Mouse (Mus musculus): ENCODE data around the gene Olfr844. TPM values are rescaled to one million over a fixed set of nuclear protein-coding genes. Genes with fewer than 3 reads are reported as not detected.

Olfr844 gene
- total RNA-seq (2014; rRNA removed; ENCODE audit: low replicate concordance) = not detected in 2 replicates
- polyA plus RNA-seq (2015; fragmentation: Nextera tagmentation; extraction: Ambion mirVana) = not detected in 2 replicates

DNA sequence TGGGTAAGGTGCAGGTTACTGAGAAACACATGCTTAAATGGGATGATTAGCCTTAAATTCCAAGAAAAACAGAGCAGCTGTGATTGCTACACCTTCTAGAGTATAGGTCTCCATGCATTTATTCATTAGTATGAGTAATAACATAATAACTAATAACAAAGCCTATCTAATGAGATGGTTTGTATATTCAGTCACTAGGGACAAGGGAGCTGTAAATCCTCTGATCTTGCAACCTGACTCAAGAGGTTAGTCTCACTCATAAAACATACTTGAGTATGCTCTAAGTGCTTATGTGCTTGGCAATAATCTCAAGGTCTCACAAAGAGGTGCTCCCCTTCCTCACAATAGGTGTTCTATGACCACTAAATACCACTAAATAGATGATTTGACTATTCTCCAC lies at the start of gene Olfr844:
TSS of gene Olfr844 (plus strand) at position 301 of the 400 bp plus-strand sequence.
- H3K4me1 ChIP-seq (ENCODE audit: control insufficient read depth, insufficient read depth) = no peaks in the 10 kb centered on the region
- no peak within 1 kb of the TSS for H3K9ac ChIP-seq (replicated peaks; ENCODE audit: low read depth, low read length)
- no peak within 1 kb of the TSS for H3K4me3 ChIP-seq (ENCODE audit: low read depth, low read length)
- no peaks in the 10 kb centered on the region for H3K36me3 ChIP-seq (replicated peaks; ENCODE audit: control insufficient read depth, insufficient read depth, low read length)
- no peak within 1 kb of the TSS for H3K27ac ChIP-seq (ENCODE audit: low read depth)
- H3K9me3 ChIP-seq (replicated peaks; ENCODE audit: control insufficient read depth, low read length) = no peaks in the 10 kb centered on the region
- no peak for TF ChIP-seq EP300 (IDR thresholded peaks at IDR 0.05; ENCODE audit: low read depth)
- TF ChIP-seq CTCF (IDR thresholded peaks at IDR 0.05; ENCODE audit: low read depth) = no peak
- no peaks in the 10 kb centered on the region for H3K27me3 ChIP-seq (ENCODE audit: control insufficient read depth, insufficient read depth, low read length)
- ATAC-seq (ENCODE audit: insufficient read depth, low read depth) (no peak), DNase-seq (ENCODE audit: low spot score) (no peak)
- no peak within 1 kb of the TSS for H3K4me2 ChIP-seq (ENCODE audit: low read depth, low read length)

DNA sequence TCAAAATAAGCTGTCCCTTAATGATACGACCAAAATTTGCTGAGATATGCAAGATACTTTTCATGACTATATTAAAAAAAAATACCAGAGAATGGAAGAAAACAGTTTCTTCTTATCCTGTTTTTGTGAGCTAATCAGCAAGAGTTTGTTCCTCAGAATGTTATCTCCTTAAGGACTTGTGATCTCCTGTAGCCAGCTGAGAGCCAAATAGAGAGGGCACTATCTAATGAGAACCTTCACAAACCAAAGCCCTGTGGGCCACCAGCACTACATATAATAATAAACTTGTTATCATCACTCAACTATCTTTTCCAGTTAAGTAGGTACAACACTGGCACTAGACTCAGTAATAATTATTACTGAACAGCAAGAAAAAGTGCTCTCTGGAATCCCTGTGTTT lies 20.0 kb downstream of the Olfr844 start, which contains the start of gene Olfr845:
TSS of gene Olfr845 (plus strand) at position 301 of the 400 bp plus-strand sequence.
- ATAC-seq (ENCODE audit: insufficient read depth, low read depth) (no peak), DNase-seq (ENCODE audit: low spot score) (no peak)
- no peak within 1 kb of the TSS for H3K4me3 ChIP-seq (ENCODE audit: low read depth, low read length)
- no peaks in the 10 kb centered on the region for H3K27me3 ChIP-seq (ENCODE audit: control insufficient read depth, insufficient read depth, low read length)
- no peak within 1 kb of the TSS for H3K27ac ChIP-seq (ENCODE audit: low read depth)
- no peaks in the 10 kb centered on the region for H3K4me1 ChIP-seq (ENCODE audit: control insufficient read depth, insufficient read depth)
- H3K9ac ChIP-seq (replicated peaks; ENCODE audit: low read depth, low read length) = no peak within 1 kb of the TSS
- no peaks in the 10 kb centered on the region for H3K36me3 ChIP-seq (replicated peaks; ENCODE audit: control insufficient read depth, insufficient read depth, low read length)
- no peak within 1 kb of the TSS for H3K4me2 ChIP-seq (ENCODE audit: low read depth, low read length)
- 35% methylated on average over 1 of the region's 1 CpGs for WGBS
- 0 out of 2 replicates have a peak, but pooled peaks cover 8% of the 10 kb centered on the region for H3K9me3 ChIP-seq (replicated peaks; ENCODE audit: control insufficient read depth, low read length)
- TF ChIP-seq CTCF (IDR thresholded peaks at IDR 0.05; ENCODE audit: low read depth) = no peak
- TF ChIP-seq EP300 (IDR thresholded peaks at IDR 0.05; ENCODE audit: low read depth) = no peak

DNA sequence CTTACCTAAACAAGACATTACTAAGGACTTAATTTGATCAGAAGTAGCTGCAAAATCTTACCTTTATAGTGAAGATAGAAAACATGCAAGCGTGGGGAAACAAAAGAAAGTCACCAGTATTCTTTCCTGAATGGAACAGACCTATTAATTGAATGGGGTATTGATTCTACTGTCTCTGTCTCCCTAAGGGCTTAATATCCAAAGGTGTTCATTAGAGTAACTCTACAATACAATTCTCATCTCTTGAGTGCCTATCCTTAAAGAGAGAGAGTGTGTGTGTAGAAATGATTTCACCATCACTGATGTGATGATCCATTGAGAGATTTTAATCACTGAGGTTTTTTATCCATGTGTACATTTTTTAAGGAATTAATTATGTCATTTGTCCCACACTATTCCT lies 47.8 kb downstream of the Olfr844 start, which contains the start of gene Olfr846:
TSS of gene Olfr846 (minus strand) at position 101 of the 400 bp plus-strand sequence.
- Histone ChIP-seq H3K27me3 (ENCODE audit: control insufficient read depth, insufficient read depth, low read length) (no peaks in the 10 kb centered on the region), H3K27ac (ENCODE audit: low read depth) (no peak within 1 kb of the TSS), H3K4me1 (ENCODE audit: control insufficient read depth, insufficient read depth) (no peaks in the 10 kb centered on the region), H3K9me3 (replicated peaks; ENCODE audit: control insufficient read depth, low read length) (no peaks in the 10 kb centered on the region), H3K4me2 (ENCODE audit: low read depth, low read length) (no peak within 1 kb of the TSS), H3K9ac (replicated peaks; ENCODE audit: low read depth, low read length) (no peak within 1 kb of the TSS), H3K4me3 (ENCODE audit: low read depth, low read length) (no peak within 1 kb of the TSS), H3K36me3 (replicated peaks; ENCODE audit: control insufficient read depth, insufficient read depth, low read length) (no peaks in the 10 kb centered on the region)
- DNase-seq (ENCODE audit: low spot score) = no peak
- TF ChIP-seq CTCF (IDR thresholded peaks at IDR 0.05; ENCODE audit: low read depth) (no peak), EP300 (IDR thresholded peaks at IDR 0.05; ENCODE audit: low read depth) (no peak)
- WGBS = 41% methylated on average over 1 of the region's 1 CpGs
- ATAC-seq (ENCODE audit: insufficient read depth, low read depth) = no peak

Other genes starting within 250 kb of the Olfr844 start
- gene Olfr836, start 196.0 kb upstream of the Olfr844 start, total RNA-seq (2014; rRNA removed; ENCODE audit: low replicate concordance) = not detected in 2 replicates
- gene Olfr836, start 196.0 kb upstream of the Olfr844 start, polyA plus RNA-seq (2015; fragmentation: Nextera tagmentation; extraction: Ambion mirVana) = not detected in 2 replicates
- gene Olfr837, start 180.0 kb upstream of the Olfr844 start, total RNA-seq (2014; rRNA removed; ENCODE audit: low replicate concordance) = not detected in 2 replicates
- gene Olfr837, start 180.0 kb upstream of the Olfr844 start, polyA plus RNA-seq (2015; fragmentation: Nextera tagmentation; extraction: Ambion mirVana) = not detected in 2 replicates
- gene Olfr839-ps1, start 139.0 kb upstream of the Olfr844 start, total RNA-seq (2014; rRNA removed; ENCODE audit: low replicate concordance) = not detected in 2 replicates
- gene Olfr839-ps1, start 139.0 kb upstream of the Olfr844 start, polyA plus RNA-seq (2015; fragmentation: Nextera tagmentation; extraction: Ambion mirVana) = not detected in 2 replicates
- gene Olfr843, start 64.4 kb upstream of the Olfr844 start, total RNA-seq (2014; rRNA removed; ENCODE audit: low replicate concordance) = not detected in 2 replicates
- not detected in 2 replicates for gene Olfr843, start 64.4 kb upstream of the Olfr844 start, polyA plus RNA-seq (2015; fragmentation: Nextera tagmentation; extraction: Ambion mirVana)
- not detected in 2 replicates for gene Olfr845, start 20.1 kb downstream of the Olfr844 start, total RNA-seq (2014; rRNA removed; ENCODE audit: low replicate concordance)
- not detected in 2 replicates for gene Olfr845, start 20.1 kb downstream of the Olfr844 start, polyA plus RNA-seq (2015; fragmentation: Nextera tagmentation; extraction: Ambion mirVana)
- gene Olfr846, start 47.7 kb downstream of the Olfr844 start, total RNA-seq (2014; rRNA removed; ENCODE audit: low replicate concordance) = not detected in 2 replicates
- not detected in 2 replicates for gene Olfr846, start 47.7 kb downstream of the Olfr844 start, polyA plus RNA-seq (2015; fragmentation: Nextera tagmentation; extraction: Ambion mirVana)
- not detected in 2 replicates for gene Olfr847, start 62.3 kb downstream of the Olfr844 start, total RNA-seq (2014; rRNA removed; ENCODE audit: low replicate concordance)
- not detected in 2 replicates for gene Olfr847, start 62.3 kb downstream of the Olfr844 start, polyA plus RNA-seq (2015; fragmentation: Nextera tagmentation; extraction: Ambion mirVana)
- gene Olfr849, start 123.9 kb downstream of the Olfr844 start, total RNA-seq (2014; rRNA removed; ENCODE audit: low replicate concordance) = not detected in 2 replicates
- gene Olfr849, start 123.9 kb downstream of the Olfr844 start, polyA plus RNA-seq (2015; fragmentation: Nextera tagmentation; extraction: Ambion mirVana) = not detected in 2 replicates
- not detected in 2 replicates for gene Olfr850, start 161.9 kb downstream of the Olfr844 start, total RNA-seq (2014; rRNA removed; ENCODE audit: low replicate concordance)
- not detected in 2 replicates for gene Olfr850, start 161.9 kb downstream of the Olfr844 start, polyA plus RNA-seq (2015; fragmentation: Nextera tagmentation; extraction: Ambion mirVana)
- gene Olfr851, start 176.9 kb downstream of the Olfr844 start, total RNA-seq (2014; rRNA removed; ENCODE audit: low replicate concordance) = not detected in 2 replicates
- not detected in 2 replicates for gene Olfr851, start 176.9 kb downstream of the Olfr844 start, polyA plus RNA-seq (2015; fragmentation: Nextera tagmentation; extraction: Ambion mirVana)
- gene Olfr853, start 224.7 kb downstream of the Olfr844 start, total RNA-seq (2014; rRNA removed; ENCODE audit: low replicate concordance) = not detected in 2 replicates
- not detected in 2 replicates for gene Olfr853, start 224.7 kb downstream of the Olfr844 start, polyA plus RNA-seq (2015; fragmentation: Nextera tagmentation; extraction: Ambion mirVana)